Mouse (Mus musculus): ENCODE data around the gene Etv5. TPM values are rescaled to one million over a fixed set of nuclear protein-coding genes. Genes with fewer than 3 reads are reported as not detected.

Gene Etv5
- total RNA-seq, 2 experiments from 2014 or later = 1.5 to 3.3 TPM

DNA sequence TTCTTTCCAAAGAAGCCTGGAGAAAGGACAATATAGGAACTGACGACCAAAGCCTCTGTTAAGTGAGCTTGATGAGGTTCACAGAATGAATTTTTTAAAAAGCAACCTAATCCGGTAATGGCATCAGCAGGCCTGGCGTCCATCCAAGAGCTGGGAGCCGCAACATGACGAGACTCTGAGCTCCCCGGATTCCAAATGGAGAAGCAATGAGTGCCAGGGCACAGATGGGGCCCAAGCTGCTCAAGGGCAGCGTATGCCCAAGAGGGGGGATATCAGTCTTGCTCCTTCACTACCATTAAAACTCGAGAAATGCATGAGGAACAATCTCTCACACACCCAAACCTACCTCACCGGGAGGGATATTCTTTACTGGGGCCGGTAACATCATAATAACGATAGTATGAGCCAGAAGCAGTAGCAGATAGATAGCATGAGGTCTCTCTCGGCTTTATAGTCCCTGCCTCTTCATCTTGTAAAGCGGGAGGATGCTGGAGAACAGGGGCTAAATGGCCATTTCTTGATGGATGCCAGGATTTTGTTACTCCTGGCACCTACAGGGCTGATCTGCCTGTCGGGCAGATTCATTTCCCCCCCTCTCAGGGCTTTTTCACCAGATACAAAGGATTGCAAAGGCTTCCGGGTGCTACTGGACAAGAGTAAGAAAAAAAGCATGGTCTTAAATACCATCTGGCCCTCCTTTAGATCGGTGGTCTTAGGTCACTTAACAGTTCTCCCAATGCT, 9.1 kb downstream of the Etv5 start:
- ATAC-seq (replicated peaks; ENCODE audit: poor library complexity) = no peak

DNA sequence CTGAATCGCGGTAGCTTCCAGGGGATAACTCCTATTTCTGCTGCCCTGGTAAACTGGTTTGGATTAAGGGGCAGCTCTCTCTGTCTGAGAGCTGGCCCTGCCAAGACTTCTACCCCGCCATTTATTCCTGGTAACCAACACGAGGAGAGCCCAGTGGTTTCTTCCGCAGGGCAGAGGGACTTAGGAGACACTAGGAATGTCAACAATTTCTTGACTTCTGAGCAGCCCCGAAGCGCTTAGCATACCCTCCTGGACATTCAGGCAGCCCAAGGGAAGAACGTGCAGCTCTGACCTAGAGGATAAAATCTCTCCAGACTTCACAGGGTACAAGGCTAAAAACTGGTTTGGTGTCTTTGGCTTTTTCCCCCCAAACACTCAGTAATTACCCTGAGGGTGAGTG, 10.1 kb downstream of the Etv5 start:
- no peak for ATAC-seq (replicated peaks; ENCODE audit: poor library complexity)

DNA sequence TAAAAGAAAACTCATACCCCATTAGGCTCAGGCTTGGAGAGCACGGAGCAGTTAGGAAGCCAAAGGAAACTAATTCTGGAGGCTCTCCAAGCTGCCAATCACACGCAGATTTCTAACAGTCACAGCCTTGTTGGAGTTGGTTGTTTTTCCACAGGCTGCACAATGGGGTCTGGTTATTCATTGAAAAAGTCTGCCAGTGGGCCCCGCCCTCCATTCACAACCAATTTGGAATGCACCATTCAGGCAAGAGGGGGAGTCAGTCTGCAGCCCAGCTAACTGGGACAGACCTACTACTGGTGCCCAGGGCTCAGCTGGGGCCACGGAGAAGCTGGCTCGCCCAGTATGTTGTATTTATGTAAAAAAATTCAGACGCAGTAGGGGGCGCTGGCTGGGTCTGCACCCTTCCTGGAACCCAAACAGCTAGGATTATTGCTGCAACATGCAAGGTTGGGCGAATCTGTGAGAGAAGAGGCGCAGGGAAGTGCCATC, 10.6 kb downstream of the Etv5 start:
- ATAC-seq (replicated peaks; ENCODE audit: poor library complexity) = peak; percentile 89

DNA sequence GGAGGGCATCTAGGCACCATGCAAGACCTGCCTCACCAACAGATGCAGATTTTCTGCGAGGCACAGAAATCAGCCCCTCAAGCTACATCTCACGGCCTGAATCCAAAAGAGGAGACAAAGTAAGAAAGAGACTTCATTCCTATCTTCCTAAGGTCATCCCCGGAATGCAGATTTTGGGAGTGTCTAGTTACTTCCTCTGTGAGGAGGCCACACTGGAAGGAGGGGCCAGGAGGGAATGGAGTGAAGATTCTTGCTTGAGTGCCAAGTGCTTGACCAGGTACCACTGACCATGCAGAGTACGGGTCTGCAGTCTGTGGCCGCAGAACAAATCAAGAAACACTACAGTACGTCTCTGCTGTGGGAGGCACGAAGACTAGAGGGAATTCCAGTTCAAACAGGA, 12.7 kb downstream of the Etv5 start:
- no peak for ATAC-seq (replicated peaks; ENCODE audit: poor library complexity)

DNA sequence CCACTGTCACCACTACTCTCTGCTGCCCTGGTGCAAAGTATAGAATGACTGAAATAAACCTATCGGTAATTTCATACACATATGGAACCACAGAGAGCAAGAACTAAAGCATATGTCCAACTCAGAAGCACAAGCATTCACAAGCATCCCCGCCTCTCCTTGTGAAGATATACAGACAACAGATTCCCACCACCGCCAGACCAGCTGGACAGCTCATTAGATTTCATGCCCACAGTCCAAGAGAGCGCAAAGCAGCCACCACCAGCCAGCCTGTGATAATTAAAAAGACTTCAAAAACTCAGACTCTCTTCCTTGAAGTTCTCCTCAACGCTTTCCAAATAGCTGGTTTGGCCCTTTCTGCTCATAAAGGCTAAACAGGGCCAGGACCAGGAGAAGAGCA, 17.3 kb downstream of the Etv5 start:
- no peak for ATAC-seq (replicated peaks; ENCODE audit: poor library complexity)

DNA sequence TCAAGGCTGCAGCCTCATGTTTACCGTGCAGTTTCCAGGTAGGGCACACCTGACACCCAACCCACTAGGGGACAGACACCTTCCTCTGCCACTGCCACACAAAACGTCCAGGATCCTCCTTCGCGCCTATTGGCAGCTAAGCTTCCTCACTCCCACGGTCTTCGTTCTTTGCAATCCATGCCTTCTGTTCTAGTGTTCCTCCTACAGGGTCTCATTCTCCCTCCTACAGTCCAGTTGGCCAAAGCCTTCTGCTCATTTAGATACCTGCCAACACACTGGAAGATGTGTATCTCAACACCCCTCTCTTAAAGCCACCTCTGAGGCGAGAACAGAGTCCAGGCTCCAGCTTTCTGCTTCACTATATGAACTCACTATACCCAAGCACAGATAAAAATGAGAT, 21.6 kb downstream of the Etv5 start:
- ATAC-seq (replicated peaks; ENCODE audit: poor library complexity) = no peak

DNA sequence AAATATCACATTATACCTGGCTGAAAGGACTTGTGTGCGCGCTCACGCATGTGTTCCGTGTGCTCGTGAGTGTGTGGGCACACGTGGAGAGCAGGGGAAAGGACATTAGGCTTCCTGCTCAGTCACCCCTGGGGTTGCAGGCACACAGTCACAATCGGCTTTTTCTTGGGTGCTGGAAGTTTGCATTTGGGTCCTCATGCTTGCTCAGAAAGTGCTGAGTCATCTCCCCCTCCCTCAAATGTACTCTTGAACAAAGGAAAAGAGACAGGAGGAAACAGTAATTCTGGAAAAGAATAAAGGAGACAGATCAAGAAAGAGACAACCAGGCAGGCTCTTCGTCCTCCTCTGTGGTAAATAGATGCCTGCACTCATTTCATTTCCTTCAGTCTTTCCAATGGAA, 22.5 kb downstream of the Etv5 start:
- ATAC-seq (replicated peaks; ENCODE audit: poor library complexity) = no peak

DNA sequence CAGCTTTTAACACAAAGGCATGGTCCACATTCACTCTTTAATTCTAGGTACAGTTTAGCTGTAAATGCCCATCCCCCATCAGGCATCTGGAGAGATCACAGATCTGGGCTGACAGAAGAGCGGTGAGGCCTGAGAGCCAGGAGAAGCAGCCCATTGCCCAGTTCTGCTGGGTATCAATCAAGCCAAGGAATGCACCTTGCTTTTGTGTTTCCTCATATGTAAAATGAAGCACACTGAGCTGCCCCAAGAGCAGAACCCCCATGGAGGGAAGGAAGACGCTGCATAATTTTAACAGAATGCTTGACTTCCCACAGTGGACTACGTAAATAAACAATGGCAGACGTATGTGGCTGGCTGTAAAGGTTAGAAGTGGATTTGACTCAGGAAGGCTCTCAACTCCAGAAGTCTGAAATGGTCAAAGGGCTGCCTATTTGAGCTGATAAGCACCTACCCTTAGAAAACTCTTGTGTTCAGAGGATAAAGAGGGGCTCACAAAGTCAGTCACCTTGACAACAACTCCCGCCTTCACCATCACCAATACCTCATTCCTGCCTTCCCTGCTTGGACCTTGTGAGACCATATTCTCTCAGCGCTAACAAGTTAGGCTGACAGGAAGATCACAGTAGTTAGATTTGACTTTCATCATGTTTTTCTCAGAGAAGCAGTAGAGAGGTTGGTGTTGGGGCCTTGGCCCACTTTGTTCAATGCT, 23.2 kb downstream of the Etv5 start:
- ATAC-seq (replicated peaks; ENCODE audit: poor library complexity) = no peak

DNA sequence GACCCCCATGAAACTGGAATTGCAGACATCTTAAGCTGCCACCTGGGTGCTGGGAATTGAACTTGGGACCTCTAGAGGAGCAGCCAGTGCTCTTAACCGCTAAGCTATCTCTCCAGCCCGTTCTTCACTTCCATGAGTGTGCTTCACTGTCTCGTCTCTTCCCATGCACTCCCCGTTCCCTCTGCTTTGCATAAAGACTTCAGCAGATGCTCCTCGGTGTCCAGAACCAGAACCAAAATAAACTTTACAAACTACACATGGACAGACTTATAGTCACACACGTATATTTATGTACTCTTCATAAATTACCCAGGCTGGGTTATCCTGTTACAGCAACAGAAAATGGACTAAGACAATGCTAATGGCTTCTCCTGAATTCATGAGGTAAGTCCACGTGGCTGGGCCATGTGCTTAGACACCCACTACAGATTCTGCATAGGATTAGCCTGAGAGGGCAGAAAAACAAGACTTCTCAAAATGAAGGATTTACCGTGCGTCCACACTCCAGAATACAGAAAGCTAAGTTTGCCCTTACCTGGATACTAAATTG, 25.2 kb downstream of the Etv5 start:
- no peak for ATAC-seq (replicated peaks; ENCODE audit: poor library complexity)

DNA sequence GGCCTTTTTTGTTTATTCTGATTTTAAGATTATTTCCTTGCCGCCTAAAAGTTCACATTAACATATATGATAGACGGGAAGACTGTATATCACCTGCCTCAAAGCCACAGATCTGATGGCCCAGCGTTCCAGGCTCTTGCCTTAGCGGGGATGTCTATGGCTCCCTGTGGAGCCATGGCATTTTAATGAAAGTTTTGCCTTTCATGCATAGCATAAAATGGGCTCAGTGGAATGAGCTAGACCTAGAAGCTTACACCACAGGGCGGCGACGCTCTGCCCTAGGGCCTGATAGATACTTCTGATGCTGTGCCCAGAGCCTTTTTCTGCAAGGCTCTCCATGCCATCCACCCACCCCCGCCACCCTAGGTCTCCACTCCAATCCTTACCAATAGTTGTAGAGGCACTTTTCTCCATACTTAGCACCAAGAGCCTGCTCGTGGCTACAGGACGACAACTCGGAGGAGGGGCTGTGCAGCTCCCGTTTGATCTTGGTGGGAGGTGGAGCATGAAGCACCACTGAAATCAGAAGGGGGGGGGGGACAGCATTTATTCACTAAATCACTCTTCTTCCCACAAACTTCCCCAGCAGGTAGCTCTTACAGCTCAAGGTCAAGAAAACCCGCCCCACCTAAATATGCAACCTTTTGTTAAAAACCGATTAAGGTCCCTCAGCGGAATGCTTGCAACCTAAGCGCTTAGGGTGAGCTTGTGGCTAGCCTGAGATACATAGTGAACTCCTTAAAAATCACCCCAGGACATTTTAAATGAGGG, 26.9 kb downstream of the Etv5 start:
- ATAC-seq (replicated peaks; ENCODE audit: poor library complexity) = no peak

DNA sequence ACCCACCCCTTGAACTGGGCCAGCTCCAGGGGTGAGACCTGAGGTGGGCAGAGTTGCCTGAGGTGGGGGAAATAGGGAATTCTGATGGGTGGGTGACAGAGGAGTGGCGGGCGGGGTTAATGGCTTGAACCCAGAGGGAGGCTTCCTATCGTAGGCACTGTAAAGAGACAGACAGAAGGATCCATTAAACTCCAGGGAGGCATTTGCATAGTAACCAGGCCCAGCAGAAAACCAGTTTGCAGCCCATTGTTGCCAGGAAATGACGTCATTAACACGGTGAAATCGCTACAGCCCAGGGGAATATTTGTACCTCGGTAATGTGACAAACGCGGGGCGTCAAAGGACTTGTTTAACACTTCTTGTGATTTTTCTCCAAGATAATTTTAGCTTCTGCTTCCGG, 27.8 kb downstream of the Etv5 start:
- no peak for ATAC-seq (replicated peaks; ENCODE audit: poor library complexity)

DNA sequence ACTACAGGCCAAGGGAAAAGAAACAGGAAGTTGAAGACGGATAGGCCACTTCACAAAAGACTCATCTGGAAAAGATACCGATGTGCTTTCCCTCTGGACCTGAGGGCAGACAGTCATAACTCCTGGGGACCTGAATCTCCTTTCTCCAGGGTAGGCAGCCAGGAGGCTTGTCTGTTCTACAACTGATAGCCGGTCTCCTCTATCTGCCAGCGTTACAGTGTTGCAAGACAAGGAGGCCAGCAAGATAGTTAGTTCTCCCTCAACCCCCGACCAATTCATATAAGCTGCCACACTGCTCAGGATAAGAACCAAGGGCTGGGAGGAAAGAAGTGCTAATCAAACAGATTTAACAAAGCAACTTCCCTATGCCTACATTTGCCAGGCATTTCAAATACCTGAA, 29.5 kb downstream of the Etv5 start:
- peak; percentile 97 for ATAC-seq (replicated peaks; ENCODE audit: poor library complexity)

DNA sequence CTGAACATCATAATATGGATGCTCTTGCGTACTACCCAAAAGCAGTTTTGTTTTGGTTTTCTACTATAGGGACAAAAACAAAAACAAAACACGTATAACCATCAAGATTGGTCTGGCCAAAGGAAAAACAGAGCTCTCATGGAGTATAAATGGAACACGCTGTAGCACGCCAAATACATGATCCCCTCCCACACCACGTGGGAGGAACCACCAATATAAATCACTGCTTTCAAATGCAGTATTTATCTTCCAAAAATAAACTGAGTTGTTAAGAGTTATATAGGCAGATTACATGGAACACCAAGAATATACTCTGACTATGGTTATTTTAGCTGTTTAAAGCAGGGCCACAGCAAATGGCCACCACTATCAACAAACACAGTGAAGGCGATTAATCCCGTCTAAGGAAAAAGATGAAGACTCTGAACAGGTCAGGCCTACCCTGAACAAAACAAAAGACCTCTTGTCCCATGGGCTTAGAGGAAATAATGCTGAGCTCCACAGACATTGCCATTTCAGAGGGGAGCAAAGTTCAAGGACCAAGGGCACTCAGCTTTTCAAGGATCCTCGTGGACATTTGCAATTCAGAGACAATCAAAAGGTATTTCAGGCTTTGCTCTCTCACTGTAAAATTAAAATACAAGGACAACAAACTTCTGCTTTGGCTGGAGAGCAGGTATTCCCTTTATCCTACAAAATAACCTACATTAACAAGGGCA, 30.7 kb downstream of the Etv5 start:
- no peak for ATAC-seq (replicated peaks; ENCODE audit: poor library complexity)

DNA sequence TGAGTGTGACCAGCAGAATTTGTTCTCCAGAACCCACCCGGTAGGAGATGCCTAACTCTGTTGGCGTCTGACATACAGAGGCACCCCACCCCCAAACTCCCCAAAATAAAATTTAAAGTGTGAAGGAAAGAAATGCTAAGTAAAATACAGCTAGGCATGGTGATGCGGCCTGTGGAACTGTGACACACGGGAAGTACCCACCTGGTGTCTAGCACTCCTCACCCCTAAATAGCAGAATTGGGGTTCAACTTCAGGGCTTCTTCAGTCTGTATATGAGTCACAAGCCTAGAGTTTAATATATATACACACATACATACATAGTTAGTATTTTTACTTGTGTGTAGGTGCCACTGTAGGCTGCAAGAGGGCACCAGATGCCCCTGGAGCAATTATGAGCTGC, 32.8 kb downstream of the Etv5 start:
- no peak for ATAC-seq (replicated peaks; ENCODE audit: poor library complexity)

DNA sequence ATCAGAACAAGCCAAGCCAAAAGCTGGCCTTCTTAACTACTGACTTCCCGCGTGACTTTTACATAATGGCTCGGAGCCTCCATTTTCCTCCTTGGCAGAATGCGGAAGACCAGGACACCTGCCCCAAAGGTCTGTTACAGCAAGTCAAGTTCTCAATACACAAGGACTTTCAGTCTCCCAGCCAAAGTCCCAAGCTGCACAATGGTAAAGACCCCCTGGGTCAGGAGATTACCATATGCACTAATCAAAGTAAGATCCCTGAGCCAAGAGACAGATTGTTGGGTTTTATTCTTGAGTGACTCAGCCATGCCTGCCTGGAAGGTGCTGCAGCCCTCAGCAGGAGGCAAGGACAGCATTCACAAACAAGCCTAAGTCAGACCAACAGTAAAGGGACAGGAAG, 33.5 kb downstream of the Etv5 start:
- ATAC-seq (replicated peaks; ENCODE audit: poor library complexity) = no peak

DNA sequence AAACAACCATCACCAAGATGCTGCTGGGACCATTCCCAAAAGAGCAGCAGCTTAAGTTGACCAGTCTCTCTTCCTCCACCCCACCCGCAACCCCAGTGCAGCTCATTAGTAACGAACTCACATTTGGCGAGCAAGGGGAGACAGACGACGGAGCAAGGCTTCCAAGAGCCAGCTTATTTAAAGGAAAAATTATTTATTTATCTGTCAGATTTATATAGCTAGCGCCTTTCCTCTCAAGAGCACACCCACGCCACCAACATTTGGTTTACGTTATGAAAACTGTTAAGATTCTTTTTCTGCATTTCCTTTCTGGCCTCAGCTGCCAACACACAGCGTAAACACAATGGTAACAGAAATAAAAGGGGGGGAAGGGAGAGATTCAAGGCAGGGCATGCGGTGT, 34.0 kb downstream of the Etv5 start:
- no peak for ATAC-seq (replicated peaks; ENCODE audit: poor library complexity)

DNA sequence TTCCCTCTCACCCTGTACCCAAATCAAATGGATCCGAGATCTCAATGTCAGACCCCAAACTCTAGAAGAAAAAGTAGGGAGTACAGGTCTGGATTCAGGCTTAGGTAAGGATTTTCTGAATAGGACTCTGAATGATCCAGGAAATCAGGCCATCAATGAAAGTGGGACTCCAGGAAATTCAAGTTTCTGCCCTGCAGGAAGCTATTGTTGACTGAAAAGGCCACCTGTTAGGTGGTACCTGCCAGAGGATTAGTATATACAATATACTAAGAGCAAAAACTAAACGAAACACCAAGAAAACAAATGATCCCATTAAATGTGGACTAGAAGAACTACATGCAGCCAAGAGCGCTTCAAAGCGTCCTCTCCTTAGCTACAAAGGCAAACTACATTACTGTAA, 35.8 kb downstream of the Etv5 start:
- no peak for ATAC-seq (replicated peaks; ENCODE audit: poor library complexity)

DNA sequence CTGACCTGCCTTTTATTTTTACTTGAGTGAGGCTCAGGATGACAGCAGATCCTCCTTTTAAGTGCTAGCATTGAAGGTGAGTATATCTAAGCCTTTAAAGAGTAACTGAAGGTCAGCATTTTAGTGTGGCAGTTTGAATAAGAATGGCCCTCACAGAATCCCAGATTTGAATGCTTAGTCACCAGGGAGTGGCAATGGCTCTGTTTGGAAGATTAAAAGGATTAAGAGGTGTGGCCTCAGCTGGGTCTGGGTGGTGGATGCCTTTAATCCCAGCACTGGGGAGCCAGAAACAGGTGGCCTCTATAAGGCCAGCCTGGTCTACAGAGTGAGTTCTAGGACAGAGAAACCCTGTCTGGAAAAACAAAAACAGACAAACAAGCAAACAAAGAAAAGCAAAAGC, 36.9 kb downstream of the Etv5 start:
- ATAC-seq (replicated peaks; ENCODE audit: poor library complexity) = no peak

DNA sequence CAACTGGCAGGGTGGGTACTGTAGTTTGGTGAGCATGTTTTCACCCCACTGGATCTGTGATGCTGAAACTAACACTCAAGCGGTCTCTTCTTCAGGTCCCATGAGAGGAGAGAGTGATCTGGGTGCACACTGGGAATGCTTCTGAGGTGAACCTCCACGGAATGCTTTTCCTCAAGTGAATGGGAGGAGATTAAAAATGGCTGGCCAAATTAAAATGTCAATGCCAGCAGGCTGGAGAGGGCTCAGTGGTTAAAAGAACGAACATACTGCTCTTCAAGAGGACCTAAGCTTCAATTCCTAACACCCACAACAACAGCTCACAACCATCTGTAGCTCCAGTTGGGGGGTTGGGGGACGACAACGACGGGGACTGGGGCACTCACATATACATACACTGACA, 39.3 kb downstream of the Etv5 start:
- ATAC-seq (replicated peaks; ENCODE audit: poor library complexity) = no peak

DNA sequence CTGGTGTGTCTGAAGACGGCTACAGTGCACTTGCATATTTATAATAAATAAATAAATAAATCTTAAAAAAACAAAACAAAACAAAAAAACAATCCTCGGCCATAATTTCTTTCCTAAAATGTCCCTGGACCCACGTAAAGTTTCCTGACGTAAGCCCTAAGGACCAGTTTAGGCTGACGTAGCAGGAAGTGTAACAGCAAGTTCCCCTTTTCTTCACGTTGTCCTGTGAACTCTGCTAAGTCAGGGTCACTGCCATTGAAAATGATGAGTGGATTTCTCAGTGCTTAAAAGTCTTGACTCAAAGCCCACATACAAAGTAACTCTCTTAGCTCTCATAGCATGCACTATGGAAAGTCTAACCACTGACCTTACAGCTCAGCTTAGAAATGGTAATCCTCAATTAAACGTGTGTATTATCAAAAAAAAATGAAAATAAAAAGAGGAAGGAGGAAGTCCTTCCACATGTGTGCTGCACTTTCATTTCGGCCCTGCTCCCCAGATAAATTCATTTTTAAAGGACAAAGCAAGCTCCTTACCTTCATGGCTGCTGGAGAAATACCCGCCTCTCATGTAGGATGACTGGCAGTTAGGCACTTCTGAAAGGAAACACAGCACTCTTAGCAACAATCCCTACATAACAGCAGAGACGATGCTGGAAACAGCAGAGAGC, 40.6 kb downstream of the Etv5 start:
- peak; percentile 89 for ATAC-seq (replicated peaks; ENCODE audit: poor library complexity)

Data from megakaryocyte progenitor cell, adult 5-6 weeks (primary cell).